Mouse (Mus musculus): Measurements from ENCODE around the gene Krt84. TPM values are rescaled to one million over a fixed set of nuclear protein-coding genes. Genes with fewer than 3 reads are reported as not detected.

Krt84 gene
- polyA plus RNA-seq, 1 experiment: not detected

- no peak for DNase-seq (ENCODE audit: low spot score)
Observed at GRCm38 (mm10) chr15:101495266-101495665, 37.4 kb downstream of the Krt84 start.

GRCm38 (mm10) chr15:101494203-101494602, 38.4 kb downstream of the Krt84 start:
- no peak for DNase-seq (ENCODE audit: low spot score)

GRCm38 (mm10) chr15:101493713-101494112, 38.9 kb downstream of the Krt84 start:
- DNase-seq (ENCODE audit: low spot score): no peak

- no peak for DNase-seq (ENCODE audit: low spot score)
Observed at GRCm38 (mm10) chr15:101492718-101493117, 39.9 kb downstream of the Krt84 start.

GRCm38 (mm10) chr15:101491431-101491830, 41.2 kb downstream of the Krt84 start, which contains the start of gene Krt83:
Gene Krt83 (minus strand): TSS chr15:101491512.
- no peak for DNase-seq (ENCODE audit: low spot score)

GRCm38 (mm10) chr15:101485911-101486635, 46.5 kb downstream of the Krt84 start:
- DNase-seq (ENCODE audit: low spot score): no peak

- no peak for DNase-seq (ENCODE audit: low spot score)
Observed at GRCm38 (mm10) chr15:101484939-101485338, 47.7 kb downstream of the Krt84 start.

- no peak for DNase-seq (ENCODE audit: low spot score)
Observed at GRCm38 (mm10) chr15:101483646-101484045, 49.0 kb downstream of the Krt84 start.

- no peak for DNase-seq (ENCODE audit: low spot score)
Observed at GRCm38 (mm10) chr15:101482056-101482455, 50.6 kb downstream of the Krt84 start.

GRCm38 (mm10) chr15:101479666-101480060, 53.0 kb downstream of the Krt84 start:
- no peak for DNase-seq (ENCODE audit: low spot score)

- peak; percentile 35 for DNase-seq (ENCODE audit: low spot score)
Observed at GRCm38 (mm10) chr15:101479007-101479665, 53.5 kb downstream of the Krt84 start.

Other genes with a start within 250 kb of the Krt84 start
- gene Atg101, start 248.5 kb downstream of the Krt84 start, polyA plus RNA-seq (2012; rRNA removed): 40.5 and 54.0 TPM in 2 replicates
- gene 6030408B16Rik, start 239.6 kb downstream of the Krt84 start, polyA plus RNA-seq (2012; rRNA removed): 2.2 and 3.5 TPM in 2 replicates
- 4.8 and 6.2 TPM in 2 replicates for gene Krt80, start 162.7 kb downstream of the Krt84 start, polyA plus RNA-seq (2012; rRNA removed)
- 711 and 749 TPM in 2 replicates for gene Krt7, start 121.8 kb downstream of the Krt84 start, polyA plus RNA-seq (2012; rRNA removed)
- gene Krt87, start 94.0 kb downstream of the Krt84 start, polyA plus RNA-seq (2012; rRNA removed): 0.03 and 0.15 TPM in 2 replicates
- 0.13 and 0.39 TPM in 2 replicates for gene Krt88, start 85.1 kb downstream of the Krt84 start, polyA plus RNA-seq (2012; rRNA removed)
- not detected in 2 replicates for gene Krt81, start 69.1 kb downstream of the Krt84 start, polyA plus RNA-seq (2012; rRNA removed)
- not detected in 2 replicates for gene Krt86, start 59.3 kb downstream of the Krt84 start, polyA plus RNA-seq (2012; rRNA removed)
- gene Krt83, start 41.3 kb downstream of the Krt84 start, polyA plus RNA-seq (2012; rRNA removed): 0.09 TPM in 1 of 2 replicates, not detected in the other
- not detected in 2 replicates for gene Gm49425, start 15.6 kb downstream of the Krt84 start, polyA plus RNA-seq (2012; rRNA removed)
- not detected in 2 replicates for gene Krt82, start 17.8 kb upstream of the Krt84 start, polyA plus RNA-seq (2012; rRNA removed)
- not detected in 2 replicates for gene Krt90, start 30.1 kb upstream of the Krt84 start, polyA plus RNA-seq (2012; rRNA removed)
- gene Krt75, start 41.1 kb upstream of the Krt84 start, polyA plus RNA-seq (2012; rRNA removed): not detected in 2 replicates
- gene Gm5414, start 95.4 kb upstream of the Krt84 start, polyA plus RNA-seq (2012; rRNA removed): not detected in 2 replicates
- gene Gm5478, start 114.6 kb upstream of the Krt84 start, polyA plus RNA-seq (2012; rRNA removed): not detected in 2 replicates
- gene Krt6b, start 147.5 kb upstream of the Krt84 start, polyA plus RNA-seq (2012; rRNA removed): not detected in 2 replicates
- 0.03 TPM in 1 of 2 replicates, not detected in the other for gene Krt6a, start 161.5 kb upstream of the Krt84 start, polyA plus RNA-seq (2012; rRNA removed)
- gene Krt5, start 180.1 kb upstream of the Krt84 start, polyA plus RNA-seq (2012; rRNA removed): 508 and 532 TPM in 2 replicates
- not detected in 2 replicates for gene Krt71, start 210.3 kb upstream of the Krt84 start, polyA plus RNA-seq (2012; rRNA removed)